Mouse (Mus musculus) erythroblast, embryonic 14.5 days (primary cell): Measurements from ENCODE around the gene A430005L14Rik. TPM values are rescaled to one million over a fixed set of nuclear protein-coding genes. Genes with fewer than 3 reads are reported as not detected.
A peak's percentile ranks its signal among the peaks of the same experiment; 100 is the strongest.

Experiments
- H3K27me3 ChIP-seq: 2 replicates; pipeline ENCODE4 v1.6.1; 2012; ENCODE audit warnings: inconsistent platforms; ENCODE audit not compliant: control insufficient read depth
- H3K36me3 ChIP-seq: 2 replicates; pipeline ENCODE4 v1.6.1; 2012; ENCODE audit warnings: mild to moderate bottlenecking, inconsistent platforms; ENCODE audit not compliant: control insufficient read depth
- H3K4me1 ChIP-seq: 2 replicates; pipeline ENCODE4 v1.6.1; 2012; ENCODE audit warnings: inconsistent platforms; ENCODE audit not compliant: control insufficient read depth
- H3K4me3 ChIP-seq: replicated peaks from 2 replicates; pipeline ENCODE3; 2012; ENCODE audit warnings: moderate library complexity, mild to moderate bottlenecking, inconsistent platforms
- H3K9me3 ChIP-seq: 2 replicates; pipeline ENCODE4 v1.6.1; 2012; ENCODE audit warnings: low read length, inconsistent platforms, mixed read lengths; ENCODE audit not compliant: control insufficient read depth
- GATA1 ChIP-seq: IDR thresholded peaks from 2 replicates; pipeline ENCODE4 v1.6.1; 2012; ENCODE audit warnings: low read length, inconsistent platforms, mixed read lengths
- TAL1 ChIP-seq: IDR thresholded peaks from 3 replicates; pipeline ENCODE4 v1.6.1; 2012; ENCODE audit warnings: low read length, inconsistent platforms, mixed read lengths
- polyA plus RNA-seq: library from polyadenylated mRNA; stranded (reverse); fragments of >175 nt; gene quantifications from 2 replicates; pipeline ENCODE4 v1.2.3, GENCODE M21; 2012

A430005L14Rik gene
- polyA plus RNA-seq, 1 experiment: 30.6 TPM

- no peaks in the 10 kb centered on the region for H3K9me3 ChIP-seq
- H3K4me3 ChIP-seq: no peak overlapping the region
- no peak for TF ChIP-seq TAL1
- TF ChIP-seq GATA1: no peak
- no peaks in the 10 kb centered on the region for H3K4me1 ChIP-seq
- H3K36me3 ChIP-seq: peaks cover 94% of the 10 kb centered on the region
- H3K27me3 ChIP-seq: no peaks in the 10 kb centered on the region
These were observed 36.5 kb downstream of the A430005L14Rik start for GRCm38 (mm10) chr4:153993505-153993904.

- peaks cover 3% of the 10 kb centered on the region; the same call in 1 of the 2 replicates for H3K9me3 ChIP-seq
- peaks cover 63% of the 10 kb centered on the region for H3K36me3 ChIP-seq
- TF ChIP-seq TAL1: no peak
- no peak for TF ChIP-seq GATA1
- H3K4me1 ChIP-seq: peaks cover 4% of the 10 kb centered on the region
- H3K27me3 ChIP-seq: no peaks in the 10 kb centered on the region
- H3K4me3 ChIP-seq: no peak overlapping the region
These were observed 48.5 kb downstream of the A430005L14Rik start for GRCm38 (mm10) chr4:154005488-154005887.

GRCm38 (mm10) chr4:154006264-154006663 is 49.2 kb downstream of the A430005L14Rik start:
- Histone ChIP-seq H3K27me3 (no peaks in the 10 kb centered on the region), H3K4me3 (no peak overlapping the region), H3K9me3 (no peaks in the 10 kb centered on the region), H3K36me3 (peaks cover 61% of the 10 kb centered on the region), H3K4me1 (peaks cover 12% of the 10 kb centered on the region)
- TF ChIP-seq TAL1 (no peak), GATA1 (no peak)

GRCm38 (mm10) chr4:154007759-154008158 is 50.7 kb downstream of the A430005L14Rik start:
- TF ChIP-seq GATA1: no peak
- TF ChIP-seq TAL1: no peak
- Histone ChIP-seq H3K4me1 (peaks cover 23% of the 10 kb centered on the region), H3K36me3 (peaks cover 51% of the 10 kb centered on the region), H3K4me3 (no peak overlapping the region), H3K9me3 (no peaks in the 10 kb centered on the region), H3K27me3 (no peaks in the 10 kb centered on the region)

- peak overlapping the region; percentile 94 for H3K4me3 ChIP-seq
- peaks cover 55% of the 10 kb centered on the region for H3K4me1 ChIP-seq
- no peaks in the 10 kb centered on the region for H3K9me3 ChIP-seq
- TF ChIP-seq GATA1 (no peak), TAL1 (no peak)
- H3K27me3 ChIP-seq: no peaks in the 10 kb centered on the region
- peaks cover 50% of the 10 kb centered on the region for H3K36me3 ChIP-seq
These were observed 54.0 kb downstream of the A430005L14Rik start for GRCm38 (mm10) chr4:154010907-154011645.

Other genes with a start within 250 kb of the A430005L14Rik start
- gene Dffb, start 17.9 kb downstream of the A430005L14Rik start, polyA plus RNA-seq: 0.75 and 2.1 TPM in 2 replicates
- 1.2 and 1.3 TPM in 2 replicates for gene Cep104, start 18.0 kb downstream of the A430005L14Rik start, polyA plus RNA-seq
- gene Lrrc47, start 54.5 kb downstream of the A430005L14Rik start, polyA plus RNA-seq: 10.4 and 11.2 TPM in 2 replicates
- 35.8 and 57.8 TPM in 2 replicates for gene Smim1, start 69.0 kb downstream of the A430005L14Rik start, polyA plus RNA-seq
- not detected in 2 replicates for gene Ccdc27, start 85.4 kb downstream of the A430005L14Rik start, polyA plus RNA-seq
- 0.11 TPM in 1 of 2 replicates, not detected in the other for gene Trp73, start 183.0 kb downstream of the A430005L14Rik start, polyA plus RNA-seq
- gene Wrap73, start 185.1 kb downstream of the A430005L14Rik start, polyA plus RNA-seq: 1.4 and 1.9 TPM in 2 replicates
- 30.6 and 36.0 TPM in 2 replicates for gene Tprgl, start 203.4 kb downstream of the A430005L14Rik start, polyA plus RNA-seq
- gene Megf6, start 213.5 kb downstream of the A430005L14Rik start, polyA plus RNA-seq: under 0.01 TPM in 1 of 2 replicates, not detected in the other